8 mouse cellular contexts compared by ENCODE assay signal in the genomic region with DNA sequence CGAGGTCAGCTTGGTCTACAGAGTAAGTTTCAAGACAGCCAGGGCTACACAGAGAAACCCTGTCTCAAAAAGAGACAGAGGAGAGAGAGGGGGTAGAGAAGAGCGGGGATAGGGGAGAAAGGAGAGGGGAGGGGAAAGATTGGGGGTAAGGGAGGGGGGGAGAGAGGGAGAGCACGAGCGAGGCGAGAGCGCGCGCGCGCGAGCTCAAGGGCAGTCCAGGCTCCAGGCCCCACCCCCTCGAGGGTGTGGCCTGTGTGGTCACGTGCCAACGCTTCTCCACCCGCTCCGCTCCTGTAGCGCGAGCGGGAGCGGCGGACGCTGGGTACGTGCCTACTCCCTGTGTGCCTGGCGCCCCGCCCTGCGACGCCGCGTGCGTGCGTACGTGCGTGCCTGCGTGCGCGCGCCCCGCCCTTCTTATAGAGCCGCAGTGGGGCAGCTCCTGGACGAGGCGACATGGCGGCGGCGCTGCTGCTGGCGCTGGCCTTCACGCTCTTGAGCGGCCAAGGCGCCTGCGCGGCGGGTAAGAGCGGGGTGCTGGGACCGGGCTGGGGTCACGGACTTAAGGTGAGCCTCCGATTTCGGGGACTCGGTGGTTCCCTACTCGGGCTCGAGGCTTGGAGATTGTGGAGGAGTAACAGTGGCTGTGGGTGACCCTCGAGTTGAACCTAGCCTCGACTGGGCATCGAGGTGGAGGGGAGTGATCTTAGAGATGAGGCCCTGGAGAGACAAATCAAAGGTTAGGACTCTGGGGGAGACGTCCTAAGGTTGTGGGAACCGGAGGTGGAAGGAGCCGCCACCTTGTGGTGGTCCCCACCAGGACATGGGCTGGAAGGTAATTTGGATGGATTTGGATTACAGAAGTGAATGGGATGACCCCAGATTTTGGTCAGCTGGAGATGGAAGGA. TPM values are rescaled to one million over a fixed set of nuclear protein-coding genes. Genes with fewer than 3 reads are reported as not detected.
DNase-seq lines count a peak whose midpoint lies in the region; ATAC-seq and TF ChIP-seq lines count a peak whose summit lies in the region.

A gene (plus strand): TSS at position 427 of the 905 bp plus-strand sequence.

- WGBS in bone marrow, adult 2 months = 1% methylated on average over 65 of the region's 65 CpGs
- WGBS in embryonic facial prominence, embryonic 15.5 days = under 1% methylated on average over 64 of the region's 65 CpGs
- under 1% methylated on average over 54 of the region's 65 CpGs for WGBS in kidney, embryonic 14.5 days
- WGBS in limb, embryonic 15.5 days = under 1% methylated on average over 64 of the region's 65 CpGs

- peak within 1 kb of the TSS; percentile 69 for H3K27ac ChIP-seq in bone marrow, adult 2 months (ENCODE audit: control insufficient read depth, insufficient read depth, low read depth, low read length, poor library complexity)
- peak within 1 kb of the TSS; percentile 81 for H3K27ac ChIP-seq in embryonic facial prominence, embryonic 15.5 days (replicated peaks)
- H3K27ac ChIP-seq in kidney, embryonic 14.5 days (ENCODE audit: low read depth, low read length) = peak within 1 kb of the TSS; percentile 80; the same call in 1 of the 2 replicates
- peak within 1 kb of the TSS; percentile 82 for H3K27ac ChIP-seq in limb, embryonic 15.5 days

- peaks cover 2% of the 10 kb centered on the region; the same call in 1 of the 2 replicates for H3K4me1 ChIP-seq in bone marrow, adult 2 months (ENCODE audit: control insufficient read depth, insufficient read depth, low read length)
- H3K4me1 ChIP-seq in embryonic facial prominence, embryonic 15.5 days = peaks cover 42% of the 10 kb centered on the region
- H3K4me1 ChIP-seq in kidney, embryonic 14.5 days (ENCODE audit: control insufficient read depth, insufficient read depth, low read length) = peaks cover 42% of the 10 kb centered on the region
- H3K4me1 ChIP-seq in limb, embryonic 15.5 days = peaks cover 42% of the 10 kb centered on the region

- H3K4me2 ChIP-seq in embryonic facial prominence, embryonic 15.5 days (replicated peaks) = peak within 1 kb of the TSS; percentile 78
- peak within 1 kb of the TSS; percentile 86 for H3K4me2 ChIP-seq in kidney, embryonic 14.5 days (replicated peaks; ENCODE audit: low read depth, low read length)
- peak within 1 kb of the TSS; percentile 81 for H3K4me2 ChIP-seq in limb, embryonic 15.5 days

- peaks cover 14% of the 10 kb centered on the region for H3K36me3 ChIP-seq in embryonic facial prominence, embryonic 15.5 days
- peaks cover 23% of the 10 kb centered on the region for H3K36me3 ChIP-seq in kidney, embryonic 14.5 days (ENCODE audit: control insufficient read depth, insufficient read depth, low read length)
- H3K36me3 ChIP-seq in limb, embryonic 15.5 days = peaks cover 18% of the 10 kb centered on the region

- H3K9ac ChIP-seq in embryonic facial prominence, embryonic 15.5 days = peak within 1 kb of the TSS; percentile 99
- peak within 1 kb of the TSS; percentile 95 for H3K9ac ChIP-seq in kidney, embryonic 14.5 days (ENCODE audit: low read depth, low read length)
- peak within 1 kb of the TSS; percentile 82 for H3K9ac ChIP-seq in limb, embryonic 15.5 days

- TF ChIP-seq POLR2A in bone marrow, adult 2 months (IDR thresholded peaks at IDR 0.05; ENCODE audit: borderline replicate concordance, control insufficient read depth, low read depth, low read length) = peak; percentile 99

- peak within 1 kb of the TSS; percentile 91 for H3K4me3 ChIP-seq in bone marrow, adult 2 months (replicated peaks; ENCODE audit: control insufficient read depth, low read depth, low read length)
- peak within 1 kb of the TSS; percentile 83 for H3K4me3 ChIP-seq in embryonic facial prominence, embryonic 15.5 days (replicated peaks)
- peak within 1 kb of the TSS; percentile 91 for H3K4me3 ChIP-seq in kidney, embryonic 14.5 days (ENCODE audit: low read length)
- peak within 1 kb of the TSS; percentile 77 for H3K4me3 ChIP-seq in limb, embryonic 15.5 days

- no peaks in the 10 kb centered on the region for H3K9me3 ChIP-seq in embryonic facial prominence, embryonic 15.5 days (replicated peaks)
- no peaks in the 10 kb centered on the region for H3K9me3 ChIP-seq in kidney, embryonic 14.5 days (ENCODE audit: control insufficient read depth, low read length)
- H3K9me3 ChIP-seq in limb, embryonic 15.5 days = no peaks in the 10 kb centered on the region

- peak; percentile 32 for TF ChIP-seq CTCF in bone marrow, adult 2 months (IDR thresholded peaks at IDR 0.05; ENCODE audit: control insufficient read depth, insufficient read depth, low read length)

- DNase-seq in 416B (ENCODE audit: low read depth) = peak; percentile 99
- peak; percentile 99 for DNase-seq in heart, adult 9 months (ENCODE audit: low spot score in 2 of 2)
- peak; percentile 94 to 97 for DNase-seq in monocyte, adult 2 months (ENCODE audit: low read depth in 1 of 2, low spot score in 2 of 2)
- peak; percentile 99 to 100 for DNase-seq in spleen, postnatal 36 days (ENCODE audit: low spot score in 2 of 2)

- peak; percentile 96 for ATAC-seq in embryonic facial prominence, embryonic 15.5 days (ENCODE audit: insufficient number of reproducible peaks, low FRiP score, low TSS enrichment, low read depth)
- ATAC-seq in kidney, embryonic 14.5 days (ENCODE audit: low FRiP score, low TSS enrichment) = peak; percentile 96
- peak; percentile 92 for ATAC-seq in limb, embryonic 15.5 days (ENCODE audit: insufficient number of reproducible peaks, low FRiP score, low TSS enrichment, low read depth)

- H3K27me3 ChIP-seq in embryonic facial prominence, embryonic 15.5 days = no peaks in the 10 kb centered on the region
- H3K27me3 ChIP-seq in kidney, embryonic 14.5 days (ENCODE audit: control insufficient read depth, insufficient read depth, low read length) = no peaks in the 10 kb centered on the region
- H3K27me3 ChIP-seq in limb, embryonic 15.5 days = no peaks in the 10 kb centered on the region

RNA-seq across cellular contexts. Expression of the gene that starts here (rescaled TPM):
- 465 and 588 TPM in 2 replicates for polyA plus RNA-seq in bone marrow, adult 2 months (2011; ENCODE audit: insufficient read depth, insufficient read length, low replicate concordance, missing spikeins)
- 837 and 902 TPM in 2 replicates for polyA plus RNA-seq in embryonic facial prominence, embryonic 15.5 days (2015; fragmentation: Nextera tagmentation; extraction: Ambion mirVana)
- polyA plus RNA-seq in kidney, embryonic 14.5 days (2014; fragmentation: Nextera tagmentation; extraction: Ambion mirVana) = 847 and 943 TPM in 2 replicates
- polyA plus RNA-seq in limb, embryonic 15.5 days (2015; fragmentation: Nextera tagmentation; extraction: Ambion mirVana) = 910 and 960 TPM in 2 replicates

Comparison
In these comparisons a context has a peak if more than half of its experiments do, and no peak if none do; other contexts are left out.
1. Peak in every context shown above with its lines: DNase-seq, ATAC-seq, H3K4me3 ChIP-seq and H3K27ac ChIP-seq.